ENCODE assay signal across 8 mouse cellular contexts in genomic region chr4:116877729-116878321, GRCm38 (mm10). TPM values are rescaled to one million over a fixed set of nuclear protein-coding genes. Genes with fewer than 3 reads are reported as not detected.
DNase-seq lines count a peak whose midpoint lies in the region; ATAC-seq and TF ChIP-seq lines count a peak whose summit lies in the region.

No protein-coding gene starts in this region.

- peak overlapping the region; percentile 85 for H3K27ac ChIP-seq in kidney, embryonic 14.5 days (ENCODE audit: low read depth, low read length)
- no peak overlapping the region for H3K27ac ChIP-seq in liver, embryonic 14.5 days

- peak overlapping the region; percentile 90 for H3K4me3 ChIP-seq in kidney, embryonic 14.5 days (ENCODE audit: low read length)
- H3K4me3 ChIP-seq in liver, embryonic 14.5 days (ENCODE audit: insufficient read depth in 1 of 2, low read depth in 2 of 2, low read length in 2 of 2): peak overlapping the region; percentile 41 to 60

- ATAC-seq in kidney, embryonic 14.5 days (ENCODE audit: low FRiP score, low TSS enrichment): peak; percentile 18; the same call in 1 of the 2 replicates
- ATAC-seq in liver, embryonic 14.5 days (ENCODE audit: insufficient read depth): no peak

- TF ChIP-seq CTCF in liver, embryonic 14.5 days (IDR thresholded peaks at IDR 0.05; ENCODE audit: low read depth): no peak

- H3K27me3 ChIP-seq in kidney, embryonic 14.5 days (ENCODE audit: control insufficient read depth, insufficient read depth, low read length): peaks cover 3% of the 10 kb centered on the region; the same call in 1 of the 2 replicates
- H3K27me3 ChIP-seq in liver, embryonic 14.5 days (ENCODE audit: control insufficient read depth, insufficient read depth, low read length): peaks cover 50% of the 10 kb centered on the region

- TF ChIP-seq EP300 in liver, embryonic 14.5 days (IDR thresholded peaks at IDR 0.05; ENCODE audit: low read depth): no peak

- H3K36me3 ChIP-seq in kidney, embryonic 14.5 days (ENCODE audit: control insufficient read depth, insufficient read depth, low read length): no peaks in the 10 kb centered on the region
- H3K36me3 ChIP-seq in liver, embryonic 14.5 days (replicated peaks; ENCODE audit: control insufficient read depth, insufficient read depth, low read depth): no peaks in the 10 kb centered on the region

- H3K9me3 ChIP-seq in kidney, embryonic 14.5 days (ENCODE audit: control insufficient read depth, low read length): no peaks in the 10 kb centered on the region
- H3K9me3 ChIP-seq in liver, embryonic 14.5 days (ENCODE audit: control insufficient read depth, low read length): no peaks in the 10 kb centered on the region

- no peaks in the 10 kb centered on the region for H3K4me1 ChIP-seq in kidney, embryonic 14.5 days (ENCODE audit: control insufficient read depth, insufficient read depth, low read length)
- no peaks in the 10 kb centered on the region for H3K4me1 ChIP-seq in liver, embryonic 14.5 days (replicated peaks; ENCODE audit: control insufficient read depth in 2 of 2, insufficient read depth in 2 of 2, low read length in 1 of 2)

- H3K4me2 ChIP-seq in kidney, embryonic 14.5 days (replicated peaks; ENCODE audit: low read depth, low read length): peak overlapping the region; percentile 95
- H3K4me2 ChIP-seq in liver, embryonic 14.5 days (ENCODE audit: low read depth): peak overlapping the region; percentile 65

- peak overlapping the region; percentile 82 for H3K9ac ChIP-seq in kidney, embryonic 14.5 days (ENCODE audit: low read depth, low read length)
- no peak overlapping the region for H3K9ac ChIP-seq in liver, embryonic 14.5 days (replicated peaks)

- WGBS in kidney, embryonic 14.5 days: under 1% methylated on average over 29 of the region's 57 CpGs
- WGBS in liver, embryonic 14.5 days (ENCODE audit: insufficient replicate concordance): under 1% methylated on average over 40 of the region's 57 CpGs

- peak; percentile 1 to 3 for DNase-seq in urinary bladder, postnatal 36 days (ENCODE audit: low spot score in 2 of 2)
- no peak for DNase-seq in urinary bladder, postnatal 10 days (ENCODE audit: low spot score)
- DNase-seq in cerebellum, postnatal 10 days: peak; percentile 59 to 64
- DNase-seq in heart, adult 8-10 months (ENCODE audit: low spot score): peak; percentile 18
- no peak for DNase-seq in liver, embryonic 14.5 days (ENCODE audit: low read depth in 3 of 3, low spot score in 3 of 3)
- DNase-seq in ovary, adult 18-20 months (ENCODE audit: low spot score): peak; percentile 5
- DNase-seq in T-cell, adult 2 months (ENCODE audit: low spot score): no peak

RNA-seq across cellular contexts. Expression of gene Zswim5, which starts 0.6 kb away (rescaled TPM):
- total RNA-seq in heart, adult 8-10 months (2022): 1 to 10 TPM in 1 of 4 experiments, under 1 TPM in 3; 0.82 to 1.4 (median 0.92) TPM
- polyA plus RNA-seq in kidney, embryonic 14.5 days (2014; fragmentation: Nextera tagmentation; extraction: Ambion mirVana): 1.7 and 2.1 TPM in 2 replicates
- 0.06 and 0.10 TPM in 2 replicates for polyA plus RNA-seq in liver, embryonic 14.5 days (2012; rRNA removed)
- 0.03 and 0.04 TPM in 2 replicates for polyA plus RNA-seq in liver, embryonic 14.5 days (2014; fragmentation: Nextera tagmentation; extraction: Ambion mirVana)

RNA-seq across cellular contexts. Expression of gene Hpdl, which starts 56.3 kb away (rescaled TPM):
- total RNA-seq in heart, adult 8-10 months (2022): 1 to 10 TPM; 2.9 to 6.1 (median 3.9) TPM
- 1.1 and 1.4 TPM in 2 replicates for polyA plus RNA-seq in kidney, embryonic 14.5 days (2014; fragmentation: Nextera tagmentation; extraction: Ambion mirVana)
- polyA plus RNA-seq in liver, embryonic 14.5 days (2012; rRNA removed): 0.15 and 0.19 TPM in 2 replicates
- 0.13 and 0.19 TPM in 2 replicates for polyA plus RNA-seq in liver, embryonic 14.5 days (2014; fragmentation: Nextera tagmentation; extraction: Ambion mirVana)

Comparison
In these comparisons a context has a peak if more than half of its experiments do, and no peak if none do; other contexts are left out.
1. DNase-seq: peak in urinary bladder, postnatal 36 days (2 of 2), cerebellum, postnatal 10 days (2 of 2), heart, adult 8-10 months (single experiment) and ovary, adult 18-20 months (single experiment); none in urinary bladder, postnatal 10 days (single experiment), liver, embryonic 14.5 days (0 of 3) and T-cell, adult 2 months (single experiment).